Mouse (Mus musculus) limb, embryonic 12.5 days (tissue): ENCODE data around the gene Art2b. TPM values are rescaled to one million over a fixed set of nuclear protein-coding genes. Genes with fewer than 3 reads are reported as not detected.
A peak's percentile ranks its signal among the peaks of the same experiment; 100 is the strongest.
"Not testable (repeated sequence)": the region's sequence is repeated elsewhere in the genome, so short reads cannot be mapped to it uniquely, and the experiment has no call there.

Experiments
- ATAC-seq: fragments of 200-750 bp; cut with Nextera tagmentation; 2 replicates; pipeline ENCODE4 v1.8.0; 2017; ENCODE audit warnings: low read depth, moderate TSS enrichment; ENCODE audit not compliant: insufficient number of reproducible peaks, insufficient read depth, low FRiP score, low TSS enrichment
- H3K27ac ChIP-seq: fragments of 300-500 bp; sonication (generic); 2 replicates; pipeline ENCODE4 v1.5.1; 2016; ENCODE audit warnings: mild to moderate bottlenecking, moderate library complexity
- H3K27me3 ChIP-seq: fragments of 300-500 bp; sonication (generic); 2 replicates; pipeline ENCODE4 v1.6.1; 2016; ENCODE audit warnings: mild to moderate bottlenecking, moderate library complexity
- H3K36me3 ChIP-seq: fragments of 300-500 bp; sonication (generic); 2 replicates; pipeline ENCODE4 v1.6.1; 2016; ENCODE audit warnings: mild to moderate bottlenecking, moderate library complexity
- H3K4me1 ChIP-seq: fragments of 300-500 bp; sonication (generic); replicated peaks from 2 replicates; pipeline ENCODE4 v1.6.1; 2016
- H3K4me2 ChIP-seq: fragments of 300-500 bp; sonication (generic); 2 replicates; pipeline ENCODE4 v1.6.1; 2016; ENCODE audit warnings: mild to moderate bottlenecking, moderate library complexity
- H3K4me3 ChIP-seq: fragments of 300-500 bp; sonication (generic); replicated peaks from 2 replicates; pipeline ENCODE4 v1.5.1; 2016; ENCODE audit warnings: mild to moderate bottlenecking
- H3K9ac ChIP-seq: fragments of 300-500 bp; sonication (generic); replicated peaks from 2 replicates; pipeline ENCODE4 v1.6.1; 2016; ENCODE audit warnings: mild to moderate bottlenecking, moderate library complexity
- H3K9me3 ChIP-seq: fragments of 300-500 bp; sonication (generic); 2 replicates; pipeline ENCODE4 v1.6.1; 2016; ENCODE audit warnings: mild to moderate bottlenecking, moderate library complexity
- WGBS: fragments of 180-500 bp; shearing (Covaris S2); methylation state at CpG from one replicate; pipeline ENCODE4 v1.1.7; 2016; 5-methylcytosine and 5-hydroxymethylcytosine counted together
- polyA plus RNA-seq: library from polyadenylated mRNA; unstranded; fragments of >200 nt; fragmentation: Nextera tagmentation; extraction: Ambion mirVana; gene quantifications from 2 replicates; pipeline ENCODE4 v1.2.1, GENCODE M21; 2016

Art2b gene
- polyA plus RNA-seq, 1 experiment from 2014 or later: not detected

DNA sequence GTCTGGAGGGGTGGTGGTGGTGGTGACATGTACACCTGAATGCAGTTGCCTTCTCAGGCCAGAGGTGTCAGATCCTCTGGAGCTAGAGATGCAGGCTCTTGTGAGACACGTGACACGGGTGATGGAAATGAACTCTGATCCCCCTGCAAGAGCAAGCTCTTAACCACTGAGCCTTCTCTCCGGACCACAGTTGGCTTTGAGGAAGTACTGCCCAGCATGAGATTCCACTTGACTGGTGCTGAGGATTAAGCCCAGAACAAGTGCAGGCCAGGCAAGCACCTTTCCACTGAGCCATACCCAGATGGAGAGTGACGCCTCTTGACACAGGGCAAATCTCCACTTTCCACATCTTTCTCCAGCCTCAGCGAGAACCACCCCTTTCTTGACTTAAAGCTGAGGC lies 26.0 kb downstream of the Art2b start:
- H3K4me1 ChIP-seq, H3K9ac ChIP-seq, H3K36me3 ChIP-seq, H3K4me2 ChIP-seq, ATAC-seq, H3K4me3 ChIP-seq, H3K9me3 ChIP-seq, H3K27me3 ChIP-seq, H3K27ac ChIP-seq: not testable (repeated sequence)
- WGBS: 72% methylated on average over 5 of the region's 5 CpGs

DNA sequence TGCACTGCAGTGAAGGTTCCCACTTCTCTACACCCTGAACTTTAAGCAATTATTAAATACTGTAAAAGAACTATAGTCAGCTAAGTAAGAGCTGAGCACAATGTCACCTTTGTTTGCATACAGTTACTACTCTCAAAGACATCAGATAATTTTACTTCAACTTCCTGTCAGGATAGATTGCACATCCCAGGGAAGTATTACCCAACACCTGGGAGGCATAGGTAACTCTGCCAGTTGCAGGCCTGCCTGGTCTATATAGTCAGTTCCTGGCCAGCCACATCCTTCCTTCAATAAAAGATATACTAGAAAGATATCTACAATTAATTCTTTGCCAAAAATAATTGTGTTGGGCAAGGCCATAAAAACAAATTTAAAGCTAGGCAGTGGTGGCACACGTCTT lies 28.0 kb downstream of the Art2b start:
- 77% methylated on average over 1 of the region's 1 CpGs for WGBS
- H3K36me3 ChIP-seq: no peaks in the 10 kb centered on the region
- no peak for ATAC-seq
- H3K9me3 ChIP-seq: no peaks in the 10 kb centered on the region
- no peaks in the 10 kb centered on the region for H3K4me1 ChIP-seq
- no peak overlapping the region for H3K4me3 ChIP-seq
- H3K27ac ChIP-seq: no peak overlapping the region
- H3K27me3 ChIP-seq: no peaks in the 10 kb centered on the region
- H3K4me2 ChIP-seq: no peak overlapping the region
- no peak overlapping the region for H3K9ac ChIP-seq

DNA sequence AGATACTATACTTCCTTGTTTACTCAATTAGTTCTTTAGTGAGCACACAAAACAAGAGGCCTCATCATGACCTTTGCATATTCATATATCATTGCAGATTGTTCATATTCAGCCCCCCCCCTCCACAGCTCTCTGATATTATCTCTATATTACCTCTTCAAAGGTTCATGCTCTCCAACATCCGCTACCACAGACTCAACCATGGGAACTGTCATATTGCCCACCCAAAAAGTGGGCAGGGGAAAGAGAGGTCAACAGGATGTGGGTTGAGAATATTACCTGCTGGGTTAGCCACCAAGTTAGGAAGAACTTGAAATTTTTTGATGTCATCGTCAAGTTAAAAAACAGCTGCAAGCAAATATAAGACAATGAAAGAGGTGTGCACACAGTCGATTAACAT lies 29.9 kb downstream of the Art2b start:
- H3K36me3 ChIP-seq, H3K9me3 ChIP-seq, H3K4me2 ChIP-seq, ATAC-seq, H3K4me1 ChIP-seq, H3K27ac ChIP-seq, H3K4me3 ChIP-seq, H3K9ac ChIP-seq, H3K27me3 ChIP-seq: not testable (repeated sequence)
- WGBS: 84% methylated on average over 3 of the region's 3 CpGs

DNA sequence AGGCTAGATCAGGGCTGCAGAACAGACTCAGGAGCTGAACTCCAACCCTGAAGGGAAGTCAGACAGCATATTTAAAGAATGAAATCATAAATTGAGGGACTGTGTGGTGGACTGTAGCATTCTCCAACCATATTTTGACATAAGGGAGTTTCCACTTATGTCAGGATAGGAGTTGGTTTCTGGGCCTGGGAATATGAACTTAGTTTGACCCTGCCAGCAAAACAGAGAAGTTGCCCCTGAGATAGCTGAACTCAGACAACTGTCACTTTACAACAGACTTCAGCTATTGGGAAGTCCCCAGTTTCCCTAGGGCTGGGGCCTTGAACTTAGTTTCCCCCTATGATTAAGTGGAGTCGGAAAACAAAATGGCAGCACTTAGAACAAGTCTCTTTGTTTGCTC lies 33.9 kb downstream of the Art2b start:
- no peak overlapping the region for H3K9ac ChIP-seq
- ATAC-seq: no peak
- H3K9me3 ChIP-seq: no peaks in the 10 kb centered on the region
- 89% methylated on average over 1 of the region's 1 CpGs for WGBS
- no peak overlapping the region for H3K27ac ChIP-seq
- no peaks in the 10 kb centered on the region for H3K36me3 ChIP-seq
- H3K4me2 ChIP-seq: no peak overlapping the region
- H3K4me1 ChIP-seq: no peaks in the 10 kb centered on the region
- H3K27me3 ChIP-seq: no peaks in the 10 kb centered on the region
- no peak overlapping the region for H3K4me3 ChIP-seq

DNA sequence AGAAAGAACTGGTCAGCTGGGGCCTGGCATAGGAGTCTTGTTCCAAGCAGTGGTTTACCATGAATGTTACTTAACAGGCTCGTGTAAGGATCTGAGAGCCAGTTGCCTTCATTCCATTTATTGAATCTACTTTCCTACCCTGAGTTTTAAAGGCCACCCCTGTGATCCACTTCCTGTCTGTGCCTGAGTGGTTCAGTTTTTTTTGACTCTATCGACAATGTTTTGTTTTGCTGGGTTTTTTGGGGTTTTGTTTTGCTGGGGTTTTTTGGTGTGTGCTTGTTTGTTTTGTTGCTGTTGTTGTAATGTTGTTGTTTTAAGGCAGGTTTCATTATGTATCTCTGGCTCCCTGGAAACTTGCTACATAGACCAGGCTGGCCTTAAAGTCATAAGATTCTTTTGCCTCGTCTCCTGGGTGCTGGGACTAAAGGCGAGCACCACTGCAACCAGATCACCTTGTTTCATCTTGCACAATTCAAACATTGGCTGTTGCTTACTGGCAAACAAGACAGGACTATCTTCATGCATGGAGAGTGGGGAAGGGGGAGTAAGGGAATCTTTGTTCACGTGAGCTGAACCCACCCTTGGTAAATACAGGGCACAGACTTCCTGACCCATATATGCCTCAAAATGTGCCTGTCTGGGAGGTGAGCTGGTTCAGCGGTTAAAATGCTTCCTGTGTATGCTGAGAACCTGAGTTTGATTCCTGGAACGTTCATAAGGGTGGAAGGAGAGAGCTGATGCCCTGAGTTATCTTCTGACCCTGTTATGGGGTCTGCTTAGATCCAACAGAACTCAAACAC lies 34.5 kb downstream of the Art2b start:
- Histone ChIP-seq H3K4me3 (no peak overlapping the region), H3K27ac (no peak overlapping the region), H3K4me2 (no peak overlapping the region), H3K36me3 (no peaks in the 10 kb centered on the region), H3K9me3 (no peaks in the 10 kb centered on the region), H3K9ac (no peak overlapping the region), H3K27me3 (no peaks in the 10 kb centered on the region), H3K4me1 (no peaks in the 10 kb centered on the region)
- ATAC-seq: no peak
- WGBS: 70% methylated on average over 7 of the region's 7 CpGs

DNA sequence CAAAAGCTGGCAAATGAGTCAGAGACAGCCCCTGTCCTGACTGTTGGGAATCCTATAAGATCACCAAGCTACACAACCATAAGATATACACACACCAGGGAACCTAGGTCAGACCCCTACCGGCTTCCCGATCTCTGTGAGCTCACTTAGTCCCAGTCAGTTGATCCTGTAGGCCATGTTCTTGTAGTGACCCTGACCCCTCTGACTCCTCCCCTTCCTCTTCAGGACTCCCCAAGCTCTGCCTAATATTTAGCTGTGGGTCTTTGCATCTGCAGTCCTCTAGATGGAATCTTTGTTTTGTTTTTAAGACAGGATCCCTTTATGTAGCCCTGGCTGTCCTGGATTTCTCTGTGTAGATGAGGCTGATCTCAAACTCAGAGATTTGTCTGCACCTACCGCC lies 36.1 kb downstream of the Art2b start:
- Histone ChIP-seq H3K4me1 (no peaks in the 10 kb centered on the region), H3K9me3 (no peaks in the 10 kb centered on the region), H3K4me3 (no peak overlapping the region), H3K36me3 (no peaks in the 10 kb centered on the region), H3K27me3 (no peaks in the 10 kb centered on the region), H3K9ac (no peak overlapping the region), H3K27ac (no peak overlapping the region), H3K4me2 (no peak overlapping the region)
- WGBS: 86% methylated on average over 3 of the region's 3 CpGs
- no peak for ATAC-seq

DNA sequence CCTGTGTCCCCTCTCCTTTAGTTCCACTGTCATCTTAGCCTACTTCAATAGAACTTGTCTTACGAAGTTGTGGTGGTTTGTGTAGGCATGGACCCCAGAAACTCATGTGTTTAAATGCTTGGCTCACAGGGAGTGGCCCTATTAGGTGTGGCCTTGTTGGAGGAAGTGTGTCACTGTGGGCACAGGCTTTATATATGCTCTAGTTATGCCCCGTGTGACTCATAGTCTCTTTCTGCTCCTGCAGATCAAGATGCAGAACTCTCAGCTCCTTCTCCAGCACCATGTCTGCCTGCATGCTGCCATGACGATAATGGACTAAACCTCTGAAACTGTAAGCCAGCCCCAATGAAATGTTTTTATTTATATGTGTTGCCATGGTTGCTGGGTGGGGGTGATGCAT lies 37.7 kb downstream of the Art2b start:
- Histone ChIP-seq H3K4me2 (no peak overlapping the region), H3K27me3 (no peaks in the 10 kb centered on the region), H3K9me3 (no peaks in the 10 kb centered on the region), H3K27ac (no peak overlapping the region), H3K9ac (no peak overlapping the region), H3K36me3 (no peaks in the 10 kb centered on the region), H3K4me1 (no peaks in the 10 kb centered on the region), H3K4me3 (no peak overlapping the region)
- 67% methylated on average over 3 of the region's 3 CpGs for WGBS
- no peak for ATAC-seq

DNA sequence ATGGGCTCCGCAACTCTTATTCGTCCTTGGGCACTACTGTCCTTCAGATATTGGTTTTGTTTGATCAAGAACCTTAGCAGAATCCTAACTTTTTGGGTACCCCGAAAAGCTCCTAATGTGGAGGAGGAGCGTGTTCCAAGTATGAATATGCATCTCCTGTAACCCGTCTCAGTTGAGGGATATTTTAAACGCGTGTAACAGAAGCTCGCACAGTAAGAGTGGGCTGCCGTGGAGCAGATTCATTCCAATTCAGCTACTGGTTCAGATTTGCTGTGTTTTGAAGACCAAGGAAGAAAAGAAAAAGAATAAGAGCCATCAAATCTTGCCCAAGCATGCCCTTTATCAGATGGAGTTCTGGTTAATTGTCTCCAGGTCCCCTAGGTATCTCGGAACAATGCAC lies 43.7 kb downstream of the Art2b start:
- WGBS: 75% methylated on average over 10 of the region's 10 CpGs
- H3K27ac ChIP-seq: no peak overlapping the region
- ATAC-seq: no peak
- H3K36me3 ChIP-seq: no peaks in the 10 kb centered on the region
- 0 out of 2 replicates have a peak, but pooled peaks cover 2% of the 10 kb centered on the region for H3K27me3 ChIP-seq
- no peaks in the 10 kb centered on the region for H3K4me1 ChIP-seq
- no peak overlapping the region for H3K9ac ChIP-seq
- H3K4me2 ChIP-seq: peak overlapping the region; percentile 21
- no peak overlapping the region for H3K4me3 ChIP-seq
- H3K9me3 ChIP-seq: no peaks in the 10 kb centered on the region

DNA sequence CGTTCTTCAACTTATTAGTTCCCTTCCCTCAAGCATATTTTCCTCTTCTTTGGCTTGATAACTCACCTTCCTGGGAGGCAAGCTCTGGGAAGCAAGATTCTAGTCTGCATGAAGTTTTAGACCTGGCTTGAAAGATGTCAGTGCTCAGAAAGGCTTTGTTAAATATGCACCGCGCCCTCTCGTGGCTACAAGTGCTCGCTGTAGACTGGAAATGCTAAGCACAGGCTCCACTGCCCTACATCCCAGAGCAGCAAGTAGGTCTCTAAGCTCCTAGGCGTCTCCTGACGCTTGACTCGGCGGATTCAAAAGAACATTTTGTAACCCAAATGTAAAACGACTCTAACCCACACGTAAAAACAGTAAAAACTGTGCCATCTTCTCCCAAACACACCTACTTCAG lies 44.3 kb downstream of the Art2b start:
- H3K4me1 ChIP-seq: no peaks in the 10 kb centered on the region
- H3K9ac ChIP-seq: no peak overlapping the region
- no peak overlapping the region for H3K4me3 ChIP-seq
- no peak overlapping the region for H3K27ac ChIP-seq
- WGBS: under 1% methylated on average over 11 of the region's 11 CpGs
- H3K4me2 ChIP-seq: peak overlapping the region; percentile 21
- H3K27me3 ChIP-seq: 0 out of 2 replicates have a peak, but pooled peaks cover 2% of the 10 kb centered on the region
- no peaks in the 10 kb centered on the region for H3K36me3 ChIP-seq
- H3K9me3 ChIP-seq: no peaks in the 10 kb centered on the region
- ATAC-seq: no peak

DNA sequence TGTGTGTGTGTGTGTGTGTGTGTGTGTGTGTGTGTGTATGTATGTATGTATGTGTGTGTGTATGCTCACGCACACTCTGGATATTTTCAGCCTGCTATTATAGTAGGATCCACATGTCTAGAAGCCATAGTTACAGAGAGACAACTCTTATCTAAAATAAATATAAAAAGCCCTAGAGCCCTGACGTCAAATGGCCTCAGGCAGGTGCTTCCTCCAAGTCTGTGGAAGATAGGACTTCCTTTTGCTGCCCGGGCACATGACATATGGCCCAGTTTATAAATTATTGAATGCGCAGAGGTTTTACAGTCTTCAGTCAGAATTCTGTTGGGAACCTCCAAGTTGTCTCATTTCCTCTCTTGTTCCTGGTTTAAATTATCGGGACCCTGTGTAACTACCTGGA lies 44.7 kb downstream of the Art2b start:
- Histone ChIP-seq H3K27ac (no peak overlapping the region), H3K4me2 (no peak overlapping the region), H3K4me1 (no peaks in the 10 kb centered on the region), H3K4me3 (no peak overlapping the region), H3K9ac (no peak overlapping the region), H3K36me3 (no peaks in the 10 kb centered on the region), H3K27me3 (0 out of 2 replicates have a peak, but pooled peaks cover 2% of the 10 kb centered on the region), H3K9me3 (no peaks in the 10 kb centered on the region)
- WGBS: 57% methylated on average over 5 of the region's 5 CpGs
- ATAC-seq: no peak

DNA sequence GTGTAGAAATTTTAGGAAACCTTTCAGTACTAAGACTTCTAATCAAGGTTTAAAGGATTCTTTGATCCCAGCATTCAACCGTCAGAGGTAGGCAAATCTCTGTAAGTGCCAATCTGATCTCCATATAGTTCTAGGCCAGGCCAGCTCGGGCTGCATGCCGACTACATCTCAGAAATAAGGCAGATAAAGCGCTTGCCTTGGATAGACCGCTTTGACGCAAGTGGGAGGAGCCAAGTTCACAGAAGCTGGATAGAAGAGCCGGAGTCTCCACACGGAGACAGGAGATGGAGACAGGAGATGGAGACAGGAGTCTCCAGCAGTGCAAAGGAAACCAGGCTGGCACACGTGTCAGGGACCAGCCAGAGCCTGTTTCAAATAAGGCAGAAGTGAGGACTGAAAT lies 45.6 kb downstream of the Art2b start:
- WGBS: 43% methylated on average over 9 of the region's 9 CpGs
- Histone ChIP-seq H3K4me3 (no peak overlapping the region), H3K4me2 (no peak overlapping the region), H3K9me3 (no peaks in the 10 kb centered on the region), H3K27me3 (0 out of 2 replicates have a peak, but pooled peaks cover 2% of the 10 kb centered on the region), H3K4me1 (no peaks in the 10 kb centered on the region), H3K27ac (no peak overlapping the region), H3K9ac (no peak overlapping the region), H3K36me3 (no peaks in the 10 kb centered on the region)
- no peak for ATAC-seq
